Mouse (Mus musculus) thymus, adult 2 months (tissue): Measurements from ENCODE around the gene Slc51b.

Experiments
- CTCF ChIP-seq: fragments of 200-500 bp; IDR thresholded peaks from 2 replicates; pipeline ENCODE4 v1.5.1; 2012; ENCODE audit warnings: mild to moderate bottlenecking, control low read depth, low read length, moderate library complexity, borderline replicate concordance; ENCODE audit not compliant: control insufficient read depth, poor library complexity, insufficient read depth; ENCODE audit errors: extremely low read depth
- POLR2A ChIP-seq: fragments of 200-500 bp; IDR thresholded peaks from 2 replicates; pipeline ENCODE4 v1.6.1; 2012; ENCODE audit warnings: mild to moderate bottlenecking, low read length, control low read depth, moderate library complexity; ENCODE audit not compliant: control insufficient read depth, poor library complexity, insufficient read depth; ENCODE audit errors: extremely low read depth

DNA sequence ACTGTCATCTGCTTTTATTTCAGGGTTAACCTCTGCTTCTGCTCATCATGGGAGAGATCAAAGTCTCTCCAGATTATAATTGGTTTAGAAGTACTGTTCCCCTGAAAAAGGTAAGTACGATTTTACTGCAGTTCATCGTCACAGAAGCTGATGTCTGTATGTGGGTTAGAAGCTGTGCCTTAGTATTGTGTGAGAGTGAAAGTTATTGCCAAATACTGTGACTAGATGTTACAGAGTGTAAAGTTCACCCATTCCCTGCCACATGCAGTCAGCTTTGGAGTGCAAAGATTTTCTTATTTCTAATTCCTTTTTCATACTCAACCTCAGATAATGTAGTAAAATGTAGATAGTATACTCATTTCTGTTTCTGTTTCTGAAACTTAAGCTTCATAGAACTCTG lies 42.5 kb upstream of the Slc51b start:
- TF ChIP-seq CTCF (no peak), POLR2A (no peak)
